Mouse (Mus musculus) frontal cortex, postnatal 14 days (tissue): ENCODE measurements at regions not wholly inside any gene's neighbourhood (a gene's known extent, or its start where the extent isn't known, plus 50 kb on each side); places are given as distances from the start of the nearest gene placed in this dataset.

ENCODE experiments used
- DNase-seq, 2 experiments: peaks; one replicate each; pipeline ENCODE4 v3.0.0; 2022; ENCODE audit warnings: low spot score in 2 of 2

- no peak for DNase-seq
Observed at GRCm38 (mm10) chr5:73874770-73875169, 193.5 kb downstream of the Usp46 start.

- DNase-seq, result no peak
Observed at GRCm38 (mm10) chr5:73875847-73876246, 192.4 kb downstream of the Usp46 start.

GRCm38 (mm10) chr5:73880936-73881335, 187.3 kb downstream of the Usp46 start:
- DNase-seq, result no peak

- no peak for DNase-seq
Observed at GRCm38 (mm10) chr5:73881941-73882340, 186.3 kb downstream of the Usp46 start.

GRCm38 (mm10) chr5:73884998-73885397, 183.2 kb downstream of the Usp46 start:
- no peak for DNase-seq

GRCm38 (mm10) chr5:73885691-73886090, 182.5 kb downstream of the Usp46 start:
- no peak for DNase-seq

- no peak for DNase-seq
Observed at GRCm38 (mm10) chr5:73887306-73887958, 180.8 kb downstream of the Usp46 start.

GRCm38 (mm10) chr5:73888391-73888790, 179.8 kb downstream of the Usp46 start:
- no peak for DNase-seq

GRCm38 (mm10) chr5:73889342-73889741, 178.9 kb downstream of the Usp46 start:
- no peak for DNase-seq

GRCm38 (mm10) chr5:73890942-73891341, 177.3 kb downstream of the Usp46 start:
- no peak for DNase-seq

GRCm38 (mm10) chr5:73891606-73892005, 176.6 kb downstream of the Usp46 start:
- no peak for DNase-seq

- DNase-seq, result no peak
Observed at GRCm38 (mm10) chr5:73892440-73893225, 175.6 kb downstream of the Usp46 start.

- no peak for DNase-seq
Observed at GRCm38 (mm10) chr5:73895186-73895585, 173.0 kb downstream of the Usp46 start.

- DNase-seq, result no peak
Observed at GRCm38 (mm10) chr5:73896785-73897184, 171.4 kb downstream of the Usp46 start.

GRCm38 (mm10) chr5:73901651-73902050, 166.6 kb downstream of the Usp46 start:
- no peak for DNase-seq

GRCm38 (mm10) chr5:73902470-73903218, 165.6 kb downstream of the Usp46 start:
- DNase-seq, result no peak

- peak in 1 of 2 experiments; percentile 20 for DNase-seq
Observed at GRCm38 (mm10) chr5:73903219-73903570, 165.0 kb downstream of the Usp46 start.

GRCm38 (mm10) chr5:73904146-73904811, 164.0 kb downstream of the Usp46 start:
- DNase-seq, result no peak

- no peak for DNase-seq
Observed at GRCm38 (mm10) chr5:73912149-73912548, 156.1 kb downstream of the Usp46 start.

GRCm38 (mm10) chr5:73913116-73913515, 155.1 kb downstream of the Usp46 start:
- DNase-seq, result no peak

GRCm38 (mm10) chr5:73918011-73918410, 150.2 kb downstream of the Usp46 start:
- DNase-seq, result no peak

GRCm38 (mm10) chr5:73919936-73920335, 148.3 kb downstream of the Usp46 start:
- DNase-seq, result no peak
